Mouse (Mus musculus) kidney, adult 2 months (tissue): ENCODE data around the gene Rbks.

Experiments
- CTCF ChIP-seq: fragments of 200-500 bp; conservative IDR thresholded peaks from 2 replicates; pipeline ENCODE4 v1.5.1; 2011; ENCODE audit warnings: low read depth, mild to moderate bottlenecking, control low read depth, low read length, moderate library complexity, mixed read lengths; ENCODE audit not compliant: insufficient read depth, insufficient read length
- POLR2A ChIP-seq: fragments of 200-500 bp; IDR thresholded peaks from one replicate; pipeline ENCODE4 v1.6.1; 2011; ENCODE audit warnings: low read depth, low read length, control low read depth

GRCm38 (mm10) chr5:31646574-31646973, 50.9 kb downstream of the Rbks start:
- no peak for TF ChIP-seq CTCF
- TF ChIP-seq POLR2A = no peak
